Mouse (Mus musculus) liver, embryonic 12.5 days (tissue): Measurements from ENCODE around the gene Clk4. TPM values are rescaled to one million over a fixed set of nuclear protein-coding genes. Genes with fewer than 3 reads are reported as not detected.

Source experiments
- ATAC-seq: fragments of 200-750 bp; cut with Nextera tagmentation; 2 replicates; pipeline ENCODE4 v1.8.0; 2017; ENCODE audit warnings: moderate number of reproducible peaks, mild to moderate bottlenecking, moderate library complexity
- H3K27ac ChIP-seq: fragments of 300-500 bp; sonication (generic); 2 replicates; pipeline ENCODE4 v1.5.1; 2016; ENCODE audit warnings: mild to moderate bottlenecking
- H3K27me3 ChIP-seq: fragments of 300-500 bp; sonication (generic); replicated peaks from 2 replicates; pipeline ENCODE4 v1.6.1; 2016; ENCODE audit warnings: mild to moderate bottlenecking, moderate library complexity
- H3K36me3 ChIP-seq: fragments of 300-500 bp; sonication (generic); 2 replicates; pipeline ENCODE4 v1.6.1; 2016; ENCODE audit warnings: mild to moderate bottlenecking, moderate library complexity
- H3K4me1 ChIP-seq: fragments of 300-500 bp; sonication (generic); 2 replicates; pipeline ENCODE4 v1.6.1; 2016
- H3K4me2 ChIP-seq: fragments of 300-500 bp; sonication (generic); 2 replicates; pipeline ENCODE4 v1.6.1; 2016; ENCODE audit warnings: mild to moderate bottlenecking, moderate library complexity
- H3K4me3 ChIP-seq: fragments of 300-500 bp; sonication (generic); 2 replicates; pipeline ENCODE4 v1.5.1; 2016; ENCODE audit warnings: mild to moderate bottlenecking, moderate library complexity
- H3K9ac ChIP-seq: fragments of 300-500 bp; sonication (generic); 2 replicates; pipeline ENCODE4 v1.6.1; 2016; ENCODE audit warnings: mild to moderate bottlenecking, moderate library complexity
- H3K9me3 ChIP-seq: fragments of 300-500 bp; sonication (generic); replicated peaks from 2 replicates; pipeline ENCODE4 v1.6.1; 2016; ENCODE audit warnings: mild to moderate bottlenecking, moderate library complexity
- WGBS: fragments of 180-500 bp; shearing (Covaris S2); methylation state at CpG from one replicate; pipeline ENCODE4 v1.1.7; 2016; ENCODE audit not compliant: insufficient replicate concordance; 5-methylcytosine and 5-hydroxymethylcytosine counted together
- polyA plus RNA-seq: library from polyadenylated mRNA; unstranded; fragments of >200 nt; fragmentation: Nextera tagmentation; extraction: Ambion mirVana; gene quantifications from 2 replicates; pipeline ENCODE4 v1.2.1, GENCODE M21; 2016

Clk4 gene
- polyA plus RNA-seq, 1 experiment from 2014 or later = 62.8 TPM

- Histone ChIP-seq H3K27me3 (no peaks in the 10 kb centered on the region), H3K36me3 (peaks cover 35% of the 10 kb centered on the region), H3K27ac (peak overlapping the region; percentile 95; the same call in 1 of the 2 replicates), H3K4me3 (peak overlapping the region; percentile 87), H3K9ac (peak overlapping the region; percentile 96), H3K9me3 (no peaks in the 10 kb centered on the region), H3K4me1 (peaks cover 37% of the 10 kb centered on the region), H3K4me2 (peak overlapping the region; percentile 91)
- 45% methylated on average over 3 of the region's 3 CpGs for WGBS
- no peak for ATAC-seq
Measured at GRCm38 (mm10) chr11:51265326-51265725, 3.8 kb downstream of the Clk4 start.

GRCm38 (mm10) chr11:51274418-51274817, 12.9 kb downstream of the Clk4 start:
- no peaks in the 10 kb centered on the region for H3K9me3 ChIP-seq
- peaks cover 94% of the 10 kb centered on the region for H3K36me3 ChIP-seq
- 89% methylated on average over 1 of the region's 1 CpGs for WGBS
- H3K27me3 ChIP-seq = no peaks in the 10 kb centered on the region
- H3K4me2 ChIP-seq = no peak overlapping the region
- H3K27ac ChIP-seq = no peak overlapping the region
- no peak overlapping the region for H3K9ac ChIP-seq
- ATAC-seq = no peak
- no peak overlapping the region for H3K4me3 ChIP-seq
- no peaks in the 10 kb centered on the region for H3K4me1 ChIP-seq

DNA sequence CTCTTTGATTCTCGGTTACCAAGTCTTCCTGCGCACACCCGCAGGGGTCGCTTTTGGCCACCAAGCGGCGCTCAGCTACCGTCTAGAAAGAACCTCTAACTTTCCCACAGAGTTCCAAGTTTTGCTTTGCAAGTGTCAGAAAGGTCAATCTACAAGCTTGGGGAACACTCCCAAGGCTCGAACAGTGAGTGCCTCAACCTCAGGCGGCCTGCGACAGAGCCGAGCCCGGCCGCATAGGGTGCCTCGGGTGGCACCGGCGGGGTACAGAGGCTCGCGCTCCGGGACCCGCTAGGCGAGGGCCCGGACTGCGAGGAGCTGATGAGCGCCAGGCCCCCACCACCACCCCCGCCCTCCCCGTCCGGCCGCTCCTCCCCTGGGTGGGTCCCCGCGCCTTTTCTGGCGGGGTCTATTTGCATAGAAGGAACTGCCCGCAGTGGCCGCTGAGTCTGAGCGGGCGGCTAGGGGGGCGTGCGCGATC, 28.1 kb downstream of the Clk4 start, which contains the start of gene Col23a1:
TSS of gene Col23a1 (plus strand) at position 357 of the 478 bp plus-strand sequence.
- H3K36me3 ChIP-seq = peaks cover 4% of the 10 kb centered on the region; the same call in 1 of the 2 replicates

GRCm38 (mm10) chr11:51290066-51290955, 28.8 kb downstream of the Clk4 start:
- no peak overlapping the region for H3K27ac ChIP-seq
- peaks cover 62% of the 10 kb centered on the region for H3K27me3 ChIP-seq
- H3K4me1 ChIP-seq = peaks cover 14% of the 10 kb centered on the region
- peak overlapping the region; percentile 63 for H3K4me3 ChIP-seq
- H3K36me3 ChIP-seq = no peaks in the 10 kb centered on the region
- peak; percentile 43 for ATAC-seq
- H3K9me3 ChIP-seq = no peaks in the 10 kb centered on the region
- 2% methylated on average over 71 of the region's 74 CpGs for WGBS
- H3K9ac ChIP-seq = peak overlapping the region; percentile 47
- H3K4me2 ChIP-seq = peak overlapping the region; percentile 81

More for the DNA sequence above, 28.1 kb downstream of the Clk4 start, which contains the start of gene Col23a1:
- Histone ChIP-seq H3K9me3 (no peaks in the 10 kb centered on the region), H3K9ac (peak within 1 kb of the TSS; percentile 47), H3K4me3 (peak within 1 kb of the TSS; percentile 63), H3K4me1 (peaks cover 14% of the 10 kb centered on the region), H3K27me3 (peaks cover 62% of the 10 kb centered on the region), H3K27ac (no peak within 1 kb of the TSS), H3K4me2 (peak within 1 kb of the TSS; percentile 81)
- peak; percentile 79 for ATAC-seq
- under 1% methylated on average over 38 of the region's 38 CpGs for WGBS

DNA sequence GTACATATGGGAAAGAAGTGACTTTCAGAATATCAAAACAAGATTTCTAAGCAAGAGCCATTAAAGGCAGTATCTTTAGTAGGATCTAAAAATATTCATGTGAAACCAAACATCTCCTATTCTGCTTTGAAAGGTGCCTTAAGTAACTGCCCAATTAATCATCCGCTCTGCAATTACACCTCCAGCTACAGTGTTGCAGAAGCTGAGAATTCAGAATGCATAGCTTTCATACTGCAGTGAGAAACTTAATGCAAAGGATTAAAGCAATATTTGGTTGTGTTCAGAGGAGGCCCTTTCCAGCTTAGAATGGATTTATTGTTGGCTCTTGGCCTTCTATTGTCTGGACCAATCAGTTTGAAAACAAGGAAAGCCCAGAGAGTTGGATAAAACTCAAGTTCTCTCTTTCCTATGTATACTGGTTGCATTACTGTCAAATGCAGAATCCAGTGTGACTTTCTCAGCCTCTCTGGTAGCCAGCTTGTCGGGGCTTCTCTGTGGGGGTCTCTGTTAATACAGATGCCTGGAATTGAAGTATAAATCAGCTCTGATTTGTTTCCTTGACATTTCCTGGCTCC, 32.5 kb downstream of the Clk4 start:
- no peaks in the 10 kb centered on the region for H3K9me3 ChIP-seq

DNA sequence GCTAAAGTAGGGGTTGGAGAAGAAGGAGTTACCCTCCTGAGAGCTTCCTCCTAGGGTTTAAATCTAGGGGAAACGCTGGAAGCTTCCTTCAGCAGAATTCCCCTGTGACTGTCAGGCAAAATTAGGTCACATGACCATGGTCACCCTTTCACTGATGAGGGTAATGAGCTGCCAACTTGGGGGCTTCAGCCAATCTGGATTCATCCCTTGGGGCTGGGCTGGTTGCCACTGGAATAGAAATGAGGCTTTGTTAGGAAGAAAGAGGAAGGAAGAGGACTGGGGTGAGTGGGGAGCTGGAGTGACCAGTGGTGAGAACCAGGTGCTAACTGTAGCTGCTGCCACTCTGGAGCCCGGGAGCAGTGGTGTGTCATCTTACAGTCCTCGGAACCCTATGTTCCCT, 34.2 kb downstream of the Clk4 start:
- Histone ChIP-seq H3K9me3 (no peaks in the 10 kb centered on the region), H3K4me1 (0 out of 2 replicates have a peak, but pooled peaks cover under 1% of the 10 kb centered on the region), H3K4me2 (no peak overlapping the region), H3K4me3 (no peak overlapping the region), H3K36me3 (no peaks in the 10 kb centered on the region), H3K9ac (no peak overlapping the region), H3K27ac (no peak overlapping the region), H3K27me3 (peaks cover 29% of the 10 kb centered on the region)
- ATAC-seq = no peak
- 48% methylated on average over 3 of the region's 3 CpGs for WGBS

More for the DNA sequence above, 32.5 kb downstream of the Clk4 start:
- peaks cover 46% of the 10 kb centered on the region for H3K27me3 ChIP-seq
- no peaks in the 10 kb centered on the region for H3K36me3 ChIP-seq
- 62% methylated on average over 2 of the region's 2 CpGs for WGBS
- no peak overlapping the region for H3K27ac ChIP-seq
- no peak overlapping the region for H3K4me3 ChIP-seq
- peaks cover 14% of the 10 kb centered on the region for H3K4me1 ChIP-seq
- no peak for ATAC-seq
- no peak overlapping the region for H3K9ac ChIP-seq
- H3K4me2 ChIP-seq = no peak overlapping the region

DNA sequence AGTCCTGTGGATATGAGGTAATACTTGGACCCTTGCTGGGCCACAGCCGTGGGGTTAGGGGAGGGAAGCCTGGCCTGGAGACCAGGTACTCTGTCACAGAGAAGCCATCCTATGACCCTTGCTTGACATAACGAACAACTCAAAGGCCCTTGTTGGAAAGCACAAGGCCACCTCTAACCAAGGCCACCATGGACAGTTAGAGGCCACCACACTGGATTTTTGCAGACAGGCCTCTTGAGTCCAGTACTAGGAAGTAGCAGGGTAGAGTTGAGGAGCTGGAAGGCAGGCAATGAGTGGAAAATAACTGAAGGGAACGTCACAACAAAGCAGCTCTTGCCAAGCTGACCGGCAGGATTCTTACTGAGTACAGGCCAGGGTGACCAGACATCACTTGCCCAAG, 37.2 kb downstream of the Clk4 start:
- H3K4me1 ChIP-seq = no peaks in the 10 kb centered on the region
- H3K27me3 ChIP-seq = peaks cover under 1% of the 10 kb centered on the region; the same call in 1 of the 2 replicates
- no peak for ATAC-seq
- H3K27ac ChIP-seq = no peak overlapping the region
- no peaks in the 10 kb centered on the region for H3K36me3 ChIP-seq
- H3K4me3 ChIP-seq = no peak overlapping the region
- H3K4me2 ChIP-seq = no peak overlapping the region
- WGBS = 65% methylated on average over 4 of the region's 4 CpGs
- no peaks in the 10 kb centered on the region for H3K9me3 ChIP-seq
- no peak overlapping the region for H3K9ac ChIP-seq

DNA sequence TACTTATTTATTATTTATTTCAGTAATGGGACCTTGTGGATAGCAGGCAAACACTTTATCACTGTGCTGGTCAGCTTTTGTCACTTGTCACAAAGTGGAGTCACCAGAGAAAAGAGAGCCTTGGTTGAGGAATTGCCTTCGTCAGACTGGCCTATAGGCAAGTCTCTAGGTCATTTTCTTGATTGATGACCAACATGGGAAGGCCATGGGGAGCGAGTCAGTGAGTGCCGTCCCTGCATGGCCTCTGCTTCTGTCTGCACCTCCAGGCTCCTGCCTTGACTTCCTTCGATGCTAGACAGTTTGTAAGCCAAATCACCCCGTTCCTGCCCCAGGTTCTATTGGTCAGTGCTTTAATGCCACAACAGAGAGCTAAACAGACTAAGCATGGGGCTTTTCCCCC, 40.9 kb downstream of the Clk4 start:
- ATAC-seq = no peak
- 67% methylated on average over 5 of the region's 5 CpGs for WGBS
- no peaks in the 10 kb centered on the region for H3K9me3 ChIP-seq
- no peak overlapping the region for H3K4me3 ChIP-seq
- H3K9ac ChIP-seq = no peak overlapping the region
- H3K36me3 ChIP-seq = no peaks in the 10 kb centered on the region
- H3K4me1 ChIP-seq = no peaks in the 10 kb centered on the region
- no peaks in the 10 kb centered on the region for H3K27me3 ChIP-seq
- H3K4me2 ChIP-seq = no peak overlapping the region
- H3K27ac ChIP-seq = no peak overlapping the region

GRCm38 (mm10) chr11:51303981-51304553, 42.5 kb downstream of the Clk4 start:
- Histone ChIP-seq H3K27me3 (no peaks in the 10 kb centered on the region), H3K36me3 (no peaks in the 10 kb centered on the region), H3K4me3 (no peak overlapping the region), H3K4me2 (no peak overlapping the region), H3K9ac (no peak overlapping the region), H3K27ac (no peak overlapping the region), H3K4me1 (no peaks in the 10 kb centered on the region), H3K9me3 (no peaks in the 10 kb centered on the region)
- no peak for ATAC-seq
- 68% methylated on average over 12 of the region's 12 CpGs for WGBS

DNA sequence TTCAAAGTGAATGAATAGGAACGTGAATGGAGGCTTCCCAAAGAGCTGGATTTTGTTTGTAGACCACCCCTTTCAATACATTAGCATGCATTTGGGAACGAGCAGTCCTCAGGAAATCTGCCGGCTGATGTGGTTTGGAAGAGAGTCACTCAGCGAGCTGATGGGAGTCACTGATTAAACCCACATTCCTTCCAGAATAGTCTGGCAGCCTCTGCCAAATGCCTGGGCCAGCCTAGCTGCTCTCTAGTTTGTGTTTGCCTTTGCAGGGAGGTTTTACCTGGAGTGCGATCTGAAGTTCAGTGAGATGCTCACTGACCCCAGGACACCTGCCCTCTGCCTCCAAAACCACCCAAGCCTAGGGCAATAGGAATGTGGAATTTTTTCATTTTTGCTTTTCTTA, 46.8 kb downstream of the Clk4 start:
- 35% methylated on average over 5 of the region's 5 CpGs for WGBS
- no peaks in the 10 kb centered on the region for H3K9me3 ChIP-seq
- no peak overlapping the region for H3K4me2 ChIP-seq
- ATAC-seq = no peak
- no peaks in the 10 kb centered on the region for H3K27me3 ChIP-seq
- H3K4me3 ChIP-seq = no peak overlapping the region
- H3K4me1 ChIP-seq = 0 out of 2 replicates have a peak, but pooled peaks cover under 1% of the 10 kb centered on the region
- no peak overlapping the region for H3K9ac ChIP-seq
- H3K36me3 ChIP-seq = no peaks in the 10 kb centered on the region
- H3K27ac ChIP-seq = no peak overlapping the region

GRCm38 (mm10) chr11:51311846-51312245, 50.3 kb downstream of the Clk4 start:
- no peak for ATAC-seq
- Histone ChIP-seq H3K4me2 (no peak overlapping the region), H3K4me3 (no peak overlapping the region), H3K36me3 (no peaks in the 10 kb centered on the region), H3K9me3 (no peaks in the 10 kb centered on the region), H3K27me3 (no peaks in the 10 kb centered on the region), H3K4me1 (peaks cover 6% of the 10 kb centered on the region), H3K9ac (no peak overlapping the region), H3K27ac (no peak overlapping the region)
- 75% methylated on average over 8 of the region's 8 CpGs for WGBS
